Mouse (Mus musculus) lung, postnatal 0 days (tissue): ENCODE data around the gene Gps2.

ENCODE experiments used
- CTCF ChIP-seq: IDR thresholded peaks from 2 replicates; pipeline ENCODE4 v1.5.1; 2016; ENCODE audit warnings: antibody characterized with exemption, mild to moderate bottlenecking
- EP300 ChIP-seq: IDR thresholded peaks from 2 replicates; pipeline ENCODE4 v1.6.1; 2016; ENCODE audit warnings: antibody characterized with exemption, mild to moderate bottlenecking, control low read depth

DNA sequence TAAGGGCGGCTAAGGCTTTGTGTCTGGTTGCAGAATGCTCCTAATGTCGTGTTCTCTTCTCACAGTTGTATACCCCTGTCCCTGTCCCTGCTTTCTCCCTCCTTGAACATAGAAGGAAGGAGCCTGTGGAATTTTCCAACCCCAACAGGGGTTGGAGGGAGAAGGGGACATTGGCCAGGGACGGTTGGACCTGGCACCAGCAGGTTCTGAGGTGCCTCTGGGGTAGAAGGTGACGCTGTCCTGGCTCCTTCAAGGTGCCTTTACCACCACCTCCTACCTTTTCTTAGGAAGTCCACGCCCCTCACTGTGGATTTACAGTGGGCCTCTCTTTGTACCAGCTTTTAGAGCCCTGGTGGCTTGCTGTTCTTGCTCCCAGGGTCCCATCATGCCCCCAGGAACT lies 24.1 kb downstream of the Gps2 start:
- no peak for TF ChIP-seq CTCF
- no peak for TF ChIP-seq EP300
